In genomic region chr2:18019122-18019521, GRCm38 (mm10) we compare ENCODE assay signal across 30 mouse cellular contexts. TPM values are rescaled to one million over a fixed set of nuclear protein-coding genes. Genes with fewer than 3 reads are reported as not detected.
DNase-seq lines count a peak whose midpoint lies in the region; TF ChIP-seq lines count a peak whose summit lies in the region.
"Had no signal": no experiment of that assay in that cellular context is flagged by ENCODE, and none has a peak within 500 bp of the region (broad histone marks: within the 10 kb centered on the region; RNA-seq: fewer than 3 reads in every experiment).

No protein-coding gene starts in this region.

- no peak overlapping the region for H3K27ac ChIP-seq in CH12.LX (ENCODE audit: insufficient read depth, low read depth)
- H3K27ac ChIP-seq in MEL (ENCODE audit: control insufficient read depth, low read depth, low read length), result no peak overlapping the region
- H3K27ac ChIP-seq: forebrain, embryonic 10.5 days; forebrain, embryonic 13.5 days; hindbrain, embryonic 10.5 days; hindbrain, embryonic 13.5 days; intestine, embryonic 15.5 days had no signal

- H3K36me3 ChIP-seq in CH12.LX (replicated peaks in 1 of 2; ENCODE audit: control insufficient read depth in 1 of 2, insufficient read depth in 1 of 2, low read length in 1 of 2) (no peaks in the 10 kb centered on the region), MEL (ENCODE audit: control insufficient read depth in 1 of 2, insufficient read depth in 2 of 2, low read length in 2 of 2) (no peaks in the 10 kb centered on the region)
- H3K36me3 ChIP-seq: forebrain, embryonic 10.5 days; hindbrain, embryonic 10.5 days; hindbrain, embryonic 13.5 days; intestine, embryonic 15.5 days had no signal

- H3K4me1 ChIP-seq in CH12.LX (ENCODE audit: control insufficient read depth in 1 of 2, insufficient read depth in 2 of 2) (peaks cover 0 to 13% of the 10 kb centered on the region in 2 experiments; a peak in 2 of 4 replicates), MEL (ENCODE audit: control insufficient read depth in 1 of 2, insufficient read depth in 2 of 2, low read length in 2 of 2) (no peaks in the 10 kb centered on the region)
- H3K4me1 ChIP-seq: hindbrain, embryonic 13.5 days; intestine, embryonic 15.5 days had no signal

- DNase-seq in 3T3-L1 (ENCODE audit: low read depth, low spot score) (peak; percentile 39), CH12.LX (ENCODE audit: extremely low read depth) (no peak), MEL (ENCODE audit: low read depth, low spot score) (no peak), R1 (ENCODE audit: low read depth, low spot score) (peak; percentile 50)
- no peak for DNase-seq in lung, postnatal 10 days
- DNase-seq in ovary, adult 18-20 months (ENCODE audit: low spot score), result no peak
- DNase-seq: adrenal gland, postnatal 10 days; adrenal gland, postnatal 36 days; cerebellum, adult 18-20 months; cerebellum, adult 9-10 months; cerebellum, postnatal 14 days; gastrocnemius, postnatal 10 days; gastrocnemius, postnatal 36 days; heart, postnatal 36 days had no signal

- H3K4me2 ChIP-seq in CH12.LX (ENCODE audit: insufficient read depth, low read depth, poor library complexity, severe bottlenecking), result no peak overlapping the region
- H3K4me2 ChIP-seq: forebrain, embryonic 13.5 days; heart, embryonic 11.5 days; hindbrain, embryonic 13.5 days; intestine, embryonic 15.5 days had no signal

- H3K79me2 ChIP-seq in CH12.LX (replicated peaks; ENCODE audit: control insufficient read depth, extremely low read depth, insufficient read depth, poor library complexity, severe bottlenecking) (no peaks in the 10 kb centered on the region), MEL (ENCODE audit: control insufficient read depth, insufficient read depth, low read length, poor library complexity) (no peaks in the 10 kb centered on the region)

- TF ChIP-seq POLR2A in CH12.LX (IDR thresholded peaks at IDR 0.05; ENCODE audit: low read depth, low read length) (no peak), MEL (IDR thresholded peaks at IDR 0.05; ENCODE audit: control insufficient read depth in 1 of 2, insufficient read depth in 1 of 2, low read depth in 1 of 2, low read length in 2 of 2, poor library complexity in 1 of 2) (no peak)

- H3K4me3 ChIP-seq in CH12.LX (replicated peaks in 1 of 3; ENCODE audit: low read depth in 2 of 3, low read length in 2 of 3, poor library complexity in 1 of 3), result no peak overlapping the region
- no peak overlapping the region for H3K4me3 ChIP-seq in MEL (ENCODE audit: control insufficient read depth in 1 of 2, insufficient read depth in 1 of 2, low read depth in 2 of 2, low read length in 2 of 2)
- H3K4me3 ChIP-seq: forebrain, embryonic 10.5 days; forebrain, embryonic 13.5 days; hindbrain, embryonic 10.5 days; hindbrain, embryonic 13.5 days; intestine, embryonic 15.5 days had no signal

- TF ChIP-seq CTCF in CH12.LX (conservative IDR thresholded peaks at IDR 0.05 in 1 of 2, IDR thresholded peaks at IDR 0.05 in 1 of 2; ENCODE audit: low read depth in 2 of 2, low read length in 2 of 2), result no peak
- TF ChIP-seq CTCF in MEL (IDR thresholded peaks at IDR 0.05 in 2 of 3, conservative IDR thresholded peaks at IDR 0.05 in 1 of 3; ENCODE audit: control insufficient read depth in 1 of 3, insufficient read depth in 1 of 3, low read depth in 2 of 3, low read length in 3 of 3, poor library complexity in 1 of 3, severe bottlenecking in 1 of 3), result no peak

- H3K9ac ChIP-seq in CH12.LX (ENCODE audit: insufficient read depth, low read depth), result no peak overlapping the region
- no peak overlapping the region for H3K9ac ChIP-seq in MEL (ENCODE audit: control insufficient read depth, low read depth, low read length, poor library complexity, severe bottlenecking)
- H3K9ac ChIP-seq: forebrain, embryonic 13.5 days; hindbrain, embryonic 13.5 days; intestine, embryonic 15.5 days had no signal

- in situ Hi-C loops in CH12.LX (cut with MboI; ENCODE audit: low pct_ligation_motif_present, low pct_unique_long_range_greater_than_20kb, low sequenced_read_pairs), result no loop called here

- H3K27me3 ChIP-seq in CH12.LX (replicated peaks), result no peaks in the 10 kb centered on the region
- peaks cover 0 to 2% of the 10 kb centered on the region in 2 experiments; a peak in 1 of 4 replicates for H3K27me3 ChIP-seq in MEL (ENCODE audit: control insufficient read depth in 1 of 2, insufficient read depth in 2 of 2, low read length in 2 of 2)
- H3K27me3 ChIP-seq: forebrain, embryonic 13.5 days; hindbrain, embryonic 13.5 days; intestine, embryonic 15.5 days had no signal

- TF ChIP-seq EP300 in CH12.LX (IDR thresholded peaks at IDR 0.05; ENCODE audit: low read length) (no peak), MEL (IDR thresholded peaks at IDR 0.05; ENCODE audit: low read depth in 1 of 2, low read length in 2 of 2) (no peak)

- TF ChIP-seq RAD21 in CH12.LX (IDR thresholded peaks at IDR 0.05; ENCODE audit: low read depth, low read length) (no peak), MEL (IDR thresholded peaks at IDR 0.05; ENCODE audit: low read depth, low read length) (no peak)

- dilution Hi-C loops in CH12.LX (cut with MboI; ENCODE audit: extremely low pct_ligation_motif_present, extremely low pct_unique_long_range_greater_than_20kb, low sequenced_read_pairs), result no loop called here

- H3K9me3 ChIP-seq in CH12.LX (replicated peaks; ENCODE audit: low read length) (peaks cover 9% of the 10 kb centered on the region), MEL (replicated peaks; ENCODE audit: insufficient read depth, low read length) (no peaks in the 10 kb centered on the region)
- H3K9me3 ChIP-seq: forebrain, embryonic 10.5 days; forebrain, embryonic 13.5 days; hindbrain, embryonic 10.5 days; hindbrain, embryonic 13.5 days; intestine, embryonic 15.5 days had no signal

TF ChIP-seq in CH12.LX, 34 proteins besides CTCF, POLR2A, EP300 and RAD21:
- TF ChIP-seq MAFK (IDR thresholded peaks at IDR 0.05; ENCODE audit: insufficient replicate concordance, low read length) (peak; percentile 89), JUN (IDR thresholded peaks at IDR 0.05; ENCODE audit: insufficient read depth, low read depth, low read length) (no peak)

TF ChIP-seq in MEL, 35 proteins besides CTCF, POLR2A, EP300 and RAD21:
- TF ChIP-seq MAFK (IDR thresholded peaks at IDR 0.05; ENCODE audit: borderline replicate concordance, low read depth, low read length), result peak; percentile 59; the same call in 1 of the 2 replicates
- TF ChIP-seq BHLHE40 (IDR thresholded peaks at IDR 0.05; ENCODE audit: borderline replicate concordance, low read depth, low read length), result no peak

RNA-seq across cellular contexts. Expression of gene A930004D18Rik, which starts 18.4 kb away (rescaled TPM):
- total RNA-seq in CH12.LX (2012; rRNA removed) (0.67 and 0.72 TPM in 2 replicates), CH12.LX (2014; rRNA removed) (0.15 and 0.22 TPM in 2 replicates), MEL (2012; rRNA removed) (0.39 TPM in 2 replicates)
- polyA plus RNA-seq in CH12.LX (2012; ENCODE audit: insufficient read length, low read depth) (1.7 and 2.0 TPM in 2 replicates), MEL (2012; ENCODE audit: insufficient read depth in 1 of 2, insufficient read length in 2 of 2, low read depth in 1 of 2, low replicate concordance in 2 of 2, missing spikeins in 1 of 2) (1 to 10 TPM in 1 of 2 experiments, not detected in 1; 1.8 TPM)
- total RNA-seq: granulocyte monocyte progenitor cell, adult 5-6 weeks had no signal

RNA-seq across cellular contexts. Expression of gene H2al2a, which starts 22.4 kb away (rescaled TPM):
- not detected in 2 replicates for total RNA-seq in CH12.LX (2012; rRNA removed)
- not detected in 2 replicates for total RNA-seq in CH12.LX (2014; rRNA removed)
- not detected in 2 replicates for polyA plus RNA-seq in CH12.LX (2012; ENCODE audit: insufficient read length, low read depth)
- total RNA-seq in MEL (2012; rRNA removed), result not detected in 2 replicates
- not detected for polyA plus RNA-seq in MEL (2012; ENCODE audit: insufficient read depth in 1 of 2, insufficient read length in 2 of 2, low read depth in 1 of 2, low replicate concordance in 2 of 2, missing spikeins in 1 of 2)
- total RNA-seq: adrenal gland, adult 18-20 months; adrenal gland, postnatal 10 days; adrenal gland, postnatal 36 days; gastrocnemius, adult 18-20 months; gastrocnemius, postnatal 10 days; gastrocnemius, postnatal 36 days; granulocyte monocyte progenitor cell, adult 5-6 weeks; heart, adult 8-10 months; heart, postnatal 36 days had no signal
- polyA plus RNA-seq: embryonic facial prominence, embryonic 11.5 days; embryonic facial prominence, embryonic 14.5 days; forebrain, embryonic 10.5 days; forebrain, embryonic 13.5 days; forebrain, embryonic 16.5 days; heart, embryonic 11.5 days; heart, embryonic 14.5 days; heart, postnatal 0 days; hindbrain, embryonic 10.5 days; hindbrain, embryonic 13.5 days; hindbrain, embryonic 16.5 days; intestine, embryonic 15.5 days had no signal

RNA-seq across cellular contexts. Expression of gene Skida1, which starts 29.7 kb away (rescaled TPM):
- total RNA-seq in CH12.LX (2012; rRNA removed), result 0.85 and 1.3 TPM in 2 replicates
- 0.35 and 0.59 TPM in 2 replicates for total RNA-seq in CH12.LX (2014; rRNA removed)
- 0.26 and 0.36 TPM in 2 replicates for polyA plus RNA-seq in CH12.LX (2012; ENCODE audit: insufficient read length, low read depth)
- total RNA-seq in MEL (2012; rRNA removed), result 0.12 and 0.13 TPM in 2 replicates
- under 1 TPM in 1 of 2 experiments, not detected in 1; 0.88 TPM for polyA plus RNA-seq in MEL (2012; ENCODE audit: insufficient read depth in 1 of 2, insufficient read length in 2 of 2, low read depth in 1 of 2, low replicate concordance in 2 of 2, missing spikeins in 1 of 2)
- total RNA-seq: granulocyte monocyte progenitor cell, adult 5-6 weeks had no signal

RNA-seq across cellular contexts. Expression of gene Mllt10, which starts 35.9 kb away (rescaled TPM):
- 23.4 and 27.2 TPM in 2 replicates for total RNA-seq in CH12.LX (2012; rRNA removed)
- 22.0 and 23.0 TPM in 2 replicates for total RNA-seq in CH12.LX (2014; rRNA removed)
- 36.6 and 39.2 TPM in 2 replicates for polyA plus RNA-seq in CH12.LX (2012; ENCODE audit: insufficient read length, low read depth)
- total RNA-seq in MEL (2012; rRNA removed), result 33.3 and 35.1 TPM in 2 replicates
- 10 to 100 TPM in 1 of 2 experiments, not detected in 1; 64.1 TPM for polyA plus RNA-seq in MEL (2012; ENCODE audit: insufficient read depth in 1 of 2, insufficient read length in 2 of 2, low read depth in 1 of 2, low replicate concordance in 2 of 2, missing spikeins in 1 of 2)

Comparison
In these comparisons a context has a peak if more than half of its experiments do, and no peak if none do; other contexts are left out.
1. DNase-seq: peak in 3T3-L1 (single experiment) and R1 (single experiment); none in CH12.LX (single experiment), MEL (single experiment), lung, postnatal 10 days (single experiment) and ovary, adult 18-20 months (single experiment).